Mouse (Mus musculus) left cerebral cortex, postnatal 36 days (tissue): ENCODE measurements around the gene Opalin. TPM values are rescaled to one million over a fixed set of nuclear protein-coding genes. Genes with fewer than 3 reads are reported as not detected.

ENCODE experiments used
- DNase-seq, 2 experiments: peaks; one replicate each; pipeline ENCODE4 v3.0.0; 2021 to 2022; ENCODE audit warnings: low spot score in 2 of 2, mixed read lengths in 1 of 2
- intact Hi-C: fragments of 180-260 bp; cut with DNase I; formaldehyde crosslinking; loops from one replicate; pipeline ENCODE4 v1.15.1; 2025
- total RNA-seq, 2 experiments: library from RNA; stranded (reverse); gene quantifications; 2 replicates each; pipeline ENCODE4 v1.2.3; 2021

The Opalin gene
- 10 to 100 TPM in 1 of 2 experiments, 1 to 10 TPM in 1; 7.7 to 18.0 TPM for total RNA-seq

GRCm38 (mm10) chr19:41076906-41077305, at the start of gene Opalin:
Gene Opalin, minus strand, starts transcription at chr19:41077113.
- intact Hi-C loops: no loop called here
- no peak for DNase-seq

DNA sequence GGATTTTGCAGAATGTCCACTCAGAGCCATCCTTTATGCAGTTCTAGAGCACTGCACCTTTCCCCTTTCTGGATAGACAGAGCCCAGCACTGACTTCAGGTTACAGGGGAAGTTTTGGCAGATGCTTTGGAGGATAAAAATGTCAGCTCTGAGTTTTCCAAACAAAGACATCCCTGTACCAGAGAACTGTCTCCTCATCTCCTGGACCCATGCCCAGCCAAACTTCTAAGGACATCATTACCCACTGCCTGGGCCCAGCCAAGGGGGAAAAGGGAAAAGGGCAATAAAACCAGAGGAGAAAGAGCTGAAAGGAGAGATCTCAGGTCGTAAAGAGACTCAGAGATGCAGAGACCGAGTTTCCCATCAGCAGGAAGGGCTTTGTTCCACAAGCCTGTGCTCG, 46.1 kb upstream of the Opalin start:
- DNase-seq: no peak
- intact Hi-C loops: no loop called here

DNA sequence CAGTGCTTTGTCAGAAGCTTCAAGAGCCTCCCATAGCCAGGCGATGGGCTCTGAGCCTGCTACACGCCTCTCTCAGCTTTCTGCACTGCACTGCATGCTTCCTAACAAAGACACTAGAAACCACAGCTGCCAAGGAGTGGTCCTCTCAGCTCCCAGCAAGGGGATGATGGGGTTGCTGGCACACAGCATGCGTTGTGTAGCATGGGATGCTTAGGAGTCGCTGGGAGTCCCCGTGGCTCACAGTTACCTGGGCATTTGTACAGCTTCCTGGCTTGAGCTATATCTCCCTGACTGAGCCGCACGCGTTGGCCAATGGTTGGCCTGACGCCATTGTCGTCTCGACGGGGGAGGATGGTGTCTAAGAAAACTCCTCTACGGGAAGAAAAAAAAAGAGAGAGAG, 43.0 kb upstream of the Opalin start:
- intact Hi-C loops: no loop called here
- DNase-seq: peak; percentile 77 to 86

DNA sequence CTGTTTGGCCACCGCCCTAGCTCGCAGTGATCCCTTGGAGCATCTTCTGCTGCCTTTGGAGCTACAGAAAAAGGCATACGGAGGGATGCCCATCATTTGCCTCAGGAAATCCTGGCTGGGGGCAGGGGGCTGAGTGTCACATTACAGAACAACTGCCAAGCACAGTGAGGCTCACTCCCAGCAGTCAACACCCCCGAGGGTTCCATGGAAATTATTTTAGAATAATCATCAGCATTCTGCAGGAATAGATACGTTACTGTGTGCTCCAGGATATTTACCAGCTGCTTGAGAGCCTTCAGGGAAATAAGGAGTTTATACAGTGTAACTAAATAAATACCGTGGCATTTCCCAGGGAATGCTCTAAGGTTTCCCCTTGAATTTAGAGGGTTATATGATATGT, 41.4 kb upstream of the Opalin start:
- intact Hi-C loops: no loop called here

DNA sequence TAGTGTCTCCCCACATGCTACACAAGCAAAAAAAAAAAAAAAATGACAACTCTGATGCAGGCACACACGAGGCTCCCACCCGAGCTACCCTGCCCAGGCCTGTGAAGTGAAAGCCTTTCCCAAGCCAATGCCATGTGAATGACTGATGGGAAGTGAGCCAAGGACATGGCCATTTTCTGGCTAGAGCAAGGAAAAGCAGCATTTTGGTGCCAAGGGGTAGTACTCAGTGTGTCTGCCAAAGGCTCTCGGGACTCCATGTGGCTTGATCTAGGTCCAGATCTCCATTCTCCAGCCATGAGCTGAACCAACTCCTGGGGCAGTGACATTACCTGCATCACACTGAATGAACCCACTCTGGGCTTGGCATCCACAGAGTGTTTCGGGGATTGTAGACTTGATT, 40.4 kb upstream of the Opalin start:
- intact Hi-C loops: no loop called here
- no peak for DNase-seq

More for the DNA sequence above, 41.4 kb upstream of the Opalin start:
- DNase-seq: no peak

DNA sequence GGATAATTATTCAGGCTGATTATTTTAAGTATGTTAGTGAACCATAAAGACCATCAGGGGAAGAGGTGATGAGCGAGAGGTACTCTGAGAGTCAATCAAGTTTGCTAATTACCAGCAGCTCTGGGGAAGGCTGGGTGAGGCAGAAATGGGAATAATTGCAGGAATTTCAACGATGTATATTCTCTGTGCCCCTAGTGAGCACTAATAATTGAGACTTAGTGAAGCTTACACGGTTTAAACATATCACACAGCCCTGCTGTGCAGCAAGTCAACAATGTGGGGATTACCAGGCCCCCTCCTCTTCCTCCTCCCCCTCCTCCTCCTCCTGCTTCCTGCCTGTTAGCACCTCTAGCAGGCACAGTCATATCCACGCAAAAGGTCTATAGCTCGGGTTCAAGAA, 37.7 kb upstream of the Opalin start:
- intact Hi-C loops: no loop called here
- DNase-seq: no peak

DNA sequence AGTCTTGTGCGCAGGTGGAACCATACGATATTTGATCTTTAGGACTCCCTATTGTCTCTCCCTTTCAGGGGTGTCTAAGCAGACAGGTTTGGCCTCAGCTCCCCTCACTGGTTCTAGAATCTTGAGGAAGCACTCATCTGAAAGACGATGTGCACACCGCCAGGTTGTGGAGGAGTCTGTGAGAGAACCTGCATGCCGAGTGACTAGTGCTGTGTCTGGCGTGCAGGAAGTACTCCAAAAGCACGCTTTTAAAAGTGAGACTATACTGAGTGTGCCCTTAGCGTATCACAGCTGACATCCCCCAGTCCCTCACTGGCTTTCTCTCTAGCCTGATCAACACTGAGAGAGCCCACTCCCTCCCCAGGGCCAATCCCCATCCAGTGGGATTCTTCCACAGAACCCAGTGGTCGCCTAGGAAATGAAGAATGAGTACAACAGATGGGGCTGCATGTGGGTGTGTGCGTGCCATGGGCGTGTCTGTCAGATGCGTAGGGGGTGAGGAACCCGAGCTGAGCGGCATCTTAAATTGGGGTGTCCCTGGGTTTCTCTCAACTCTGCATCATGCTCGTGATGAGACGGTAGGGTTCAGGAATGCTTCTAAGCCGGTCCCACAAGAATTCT, 37.1 kb upstream of the Opalin start:
- intact Hi-C loops: no loop called here
- peak; percentile 58 for DNase-seq

DNA sequence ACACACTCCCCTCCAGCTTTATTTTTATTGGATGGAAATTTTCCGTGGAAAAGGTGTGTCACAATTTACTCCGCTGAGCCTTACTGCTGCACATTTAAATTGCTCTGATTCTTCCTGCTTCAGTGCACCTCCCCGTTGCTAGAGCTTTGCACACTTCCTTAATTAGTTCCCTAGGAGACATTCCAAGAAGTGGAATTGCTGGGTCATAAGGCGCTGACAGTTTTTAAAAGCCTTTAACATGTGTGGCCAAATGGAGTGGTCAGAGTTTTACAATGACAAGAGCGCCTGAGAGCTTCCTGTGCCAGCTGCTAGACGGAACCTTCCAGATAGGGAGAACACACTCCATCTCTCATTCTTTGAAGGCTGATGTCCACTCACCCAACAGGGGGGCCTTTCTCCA, 35.7 kb upstream of the Opalin start:
- DNase-seq: no peak
- intact Hi-C loops: no loop called here

DNA sequence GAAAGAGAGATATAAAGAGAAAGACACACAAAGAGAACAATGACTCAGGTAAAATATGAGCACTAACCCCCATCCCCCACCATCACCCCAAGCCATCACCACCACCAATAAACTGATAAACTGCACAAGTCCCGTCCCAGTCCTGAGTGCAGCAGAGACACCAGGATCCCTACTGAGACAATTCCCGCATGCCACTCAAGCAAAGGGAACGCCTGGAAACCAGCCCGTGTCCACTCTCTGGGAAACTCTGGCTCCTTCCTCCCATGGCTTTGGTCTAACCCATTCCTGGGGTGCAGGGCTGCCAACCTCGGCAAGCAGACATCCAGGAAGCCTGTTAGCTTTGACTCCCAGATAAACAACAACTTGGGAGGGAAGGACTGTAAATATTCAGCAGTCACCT, 33.1 kb upstream of the Opalin start:
- DNase-seq: no peak
- intact Hi-C loops: no loop called here

DNA sequence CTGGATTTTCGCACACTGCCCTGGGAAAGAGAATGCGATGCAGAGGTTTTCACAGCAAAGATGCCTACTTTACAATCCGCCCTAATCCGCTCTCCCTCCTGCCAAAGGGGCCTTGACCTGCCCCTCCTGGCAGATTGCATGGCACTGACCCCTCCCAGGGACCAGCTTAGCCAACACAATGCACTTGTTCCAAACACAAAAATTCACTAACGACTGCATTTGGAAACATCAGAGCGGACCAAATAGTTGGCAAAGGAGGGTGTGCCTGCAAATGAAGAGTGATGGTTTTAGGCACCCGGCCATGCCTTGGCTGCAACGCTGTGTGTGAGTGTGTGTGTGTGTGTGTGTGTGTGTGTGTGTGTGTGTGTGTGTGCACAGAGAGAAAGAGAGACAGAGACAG, 32.6 kb upstream of the Opalin start:
- no peak for DNase-seq
- intact Hi-C loops: no loop called here

DNA sequence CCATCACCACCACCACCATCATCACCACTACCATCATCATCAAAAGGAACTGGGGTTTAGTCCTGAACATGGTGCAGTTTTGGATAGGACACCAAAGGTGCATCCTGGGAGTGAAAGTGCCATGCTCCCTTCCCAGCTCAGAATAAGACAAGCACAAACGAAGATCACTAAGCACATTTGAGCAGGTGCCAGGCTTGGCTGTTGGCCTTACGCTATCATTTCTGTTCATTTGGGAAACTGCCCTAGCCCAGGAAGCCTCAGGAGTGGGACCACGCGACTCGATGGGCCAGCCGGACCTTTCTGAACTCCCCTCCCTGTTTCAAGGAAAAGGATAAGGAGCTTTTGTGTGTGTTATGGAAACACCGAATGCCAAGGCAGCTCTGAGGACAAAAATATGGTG, 31.8 kb upstream of the Opalin start:
- DNase-seq: no peak
- intact Hi-C loops: no loop called here

GRCm38 (mm10) chr19:41107530-41107929, 30.6 kb upstream of the Opalin start:
- intact Hi-C loops: no loop called here
- DNase-seq: no peak

DNA sequence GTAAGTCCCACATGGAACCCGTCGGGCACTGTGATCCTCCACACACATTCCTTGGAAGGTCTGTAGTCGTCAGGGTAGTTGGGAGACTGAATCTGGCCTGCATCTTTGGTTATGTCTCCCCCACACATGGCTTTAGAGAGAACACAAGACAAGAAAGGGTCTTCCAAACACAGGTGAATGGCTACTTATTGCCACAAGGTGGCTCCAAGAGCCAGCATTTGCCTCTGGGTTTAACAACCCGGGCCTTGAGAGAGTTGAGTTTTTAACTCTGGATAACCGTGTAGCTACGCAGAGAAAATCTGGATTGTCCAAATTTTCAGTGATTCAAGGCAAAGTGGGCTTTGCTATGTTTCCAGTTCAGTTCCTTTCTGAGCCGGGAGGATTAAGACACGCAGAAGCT, 28.0 kb upstream of the Opalin start:
- DNase-seq: no peak

GRCm38 (mm10) chr19:41101390-41101789, 24.5 kb upstream of the Opalin start:
- intact Hi-C loops: loop anchor here (5.0 kb wide), 1 partner anchor 141 kb away; no protein-coding TSS in a partner anchor
- peak; percentile 34 to 54 for DNase-seq

More for the DNA sequence above, 28.0 kb upstream of the Opalin start:
- intact Hi-C loops: loop anchor here (2.0 to 5.0 kb wide), 2 partner anchors 100 to 137 kb away; no protein-coding TSS in a partner anchor

DNA sequence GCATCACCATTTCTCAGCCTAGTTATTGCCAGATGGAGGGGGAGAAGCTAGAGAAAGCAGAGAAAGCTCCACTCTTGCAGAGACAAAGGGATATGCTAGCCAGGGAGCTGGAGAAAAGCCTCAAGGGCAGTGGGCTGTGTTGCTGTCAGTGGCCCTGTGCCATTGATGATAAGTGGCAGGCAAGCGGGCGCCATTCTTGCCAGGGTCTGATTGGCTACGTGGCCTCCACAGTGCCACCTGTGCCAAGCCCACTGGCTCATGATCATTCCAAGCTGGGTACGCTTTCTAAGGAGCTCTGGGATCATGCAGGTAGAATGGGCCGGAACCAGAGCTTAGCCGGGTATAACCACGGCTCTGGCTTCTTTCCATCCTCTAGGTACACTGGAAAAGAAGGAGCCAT, 23.9 kb upstream of the Opalin start:
- DNase-seq: no peak
- intact Hi-C loops: loop anchor here (5.0 kb wide), 1 partner anchor 141 kb away; no protein-coding TSS in a partner anchor

- no peak for DNase-seq
- intact Hi-C loops: no loop called here
Measured at GRCm38 (mm10) chr19:41097038-41097437, 20.1 kb upstream of the Opalin start.

DNA sequence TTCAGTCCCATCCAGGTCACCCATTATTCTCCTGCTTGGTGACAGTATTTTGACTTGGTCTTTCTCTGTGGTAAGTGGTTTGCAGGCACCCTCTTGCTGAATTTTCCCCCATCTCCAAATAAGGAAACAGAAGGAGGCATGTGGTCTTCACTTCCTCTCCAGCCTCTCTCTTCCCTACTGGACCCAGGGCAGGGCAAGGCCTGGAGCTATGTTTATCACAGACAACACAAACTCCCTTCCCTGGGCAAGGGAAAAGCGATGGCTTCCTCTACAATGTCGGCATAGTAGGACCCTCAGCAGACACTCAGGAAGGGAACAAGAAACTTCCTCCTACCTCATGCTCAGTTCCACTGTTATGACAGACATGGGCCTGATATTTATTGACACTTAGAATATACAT, 15.0 kb upstream of the Opalin start:
- intact Hi-C loops: no loop called here
- DNase-seq: no peak

GRCm38 (mm10) chr19:41089833-41090232, 12.9 kb upstream of the Opalin start:
- peak; percentile 45 to 51 for DNase-seq
- intact Hi-C loops: loop anchor here (5.0 kb wide), 2 partner anchors 152 to 672 kb away; no protein-coding TSS in a partner anchor

- DNase-seq: no peak
- intact Hi-C loops: loop anchor here (5.0 kb wide), 2 partner anchors 154 to 674 kb away; no protein-coding TSS in a partner anchor
Measured at GRCm38 (mm10) chr19:41088491-41088890, 11.6 kb upstream of the Opalin start.

DNA sequence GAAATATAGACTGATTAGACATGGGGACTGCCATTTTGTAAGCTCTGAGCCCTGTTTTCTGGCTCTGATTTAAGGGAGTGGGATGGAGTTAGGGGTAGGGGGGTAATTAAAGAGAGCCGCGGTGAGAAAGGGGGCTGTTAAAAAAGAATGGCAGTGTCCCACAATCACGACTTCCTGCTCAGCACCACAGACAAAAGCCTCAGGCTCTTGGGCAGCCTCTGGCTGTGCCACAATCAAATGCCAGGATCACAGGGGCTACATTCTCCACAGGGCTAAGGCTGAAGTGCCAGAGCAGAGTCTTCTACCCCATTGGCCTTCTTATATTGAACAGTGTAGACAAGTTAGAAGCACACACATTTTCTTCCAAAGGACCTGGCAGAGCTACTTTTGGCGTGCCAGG, 11.0 kb upstream of the Opalin start:
- no peak for DNase-seq
- intact Hi-C loops: loop anchor here (5.0 kb wide), 2 partner anchors 154 to 674 kb away; no protein-coding TSS in a partner anchor

GRCm38 (mm10) chr19:41086700-41087099, 9.8 kb upstream of the Opalin start:
- intact Hi-C loops: loop anchor here (5.0 kb wide), 2 partner anchors 156 to 676 kb away; no protein-coding TSS in a partner anchor
- DNase-seq: peak; percentile 63 to 85
